Comparison of ENCODE assay signal across 15 mouse cellular contexts in the genomic region with DNA sequence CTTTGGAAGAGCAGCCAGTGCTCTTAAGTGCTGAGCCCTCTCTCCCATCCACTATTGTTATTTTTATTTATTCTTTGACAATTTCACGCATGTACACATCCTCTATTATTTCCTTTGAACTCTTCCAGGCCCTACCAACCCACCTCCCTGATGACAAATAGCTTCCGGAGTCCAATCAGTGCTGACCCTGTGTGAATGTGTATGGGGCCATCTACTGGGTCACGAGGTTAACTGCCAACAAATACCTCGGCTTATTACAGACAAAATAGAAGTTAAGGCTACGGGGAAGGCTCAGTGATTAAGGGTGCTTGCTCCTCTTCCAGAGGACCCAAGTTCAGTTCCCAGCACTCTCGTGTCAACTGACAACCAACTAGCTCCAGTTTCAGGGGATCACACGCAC.
A peak's percentile ranks its signal among the peaks of the same experiment; 100 is the strongest.
DNase-seq lines count a peak whose midpoint lies in the region; ATAC-seq and TF ChIP-seq lines count a peak whose summit lies in the region.
"Had no signal": no experiment of that assay in that cellular context is flagged by ENCODE, and none has a peak within 500 bp of the region (broad histone marks: within the 10 kb centered on the region; RNA-seq: fewer than 3 reads in every experiment).

No protein-coding gene starts in this region.

- TF ChIP-seq RAD21 in MEL (IDR thresholded peaks at IDR 0.05; ENCODE audit: low read depth, low read length), result peak; percentile 13

- H3K9me3 ChIP-seq in liver, postnatal 0 days (ENCODE audit: low read length), result no peaks in the 10 kb centered on the region
- H3K9me3 ChIP-seq in liver, embryonic 11.5 days (ENCODE audit: control insufficient read depth, low read length), result no peaks in the 10 kb centered on the region
- H3K9me3 ChIP-seq in MEL (replicated peaks; ENCODE audit: insufficient read depth, low read length), result no peaks in the 10 kb centered on the region
- H3K9me3 ChIP-seq: embryonic facial prominence, embryonic 15.5 days; hindbrain, embryonic 12.5 days; midbrain, embryonic 12.5 days; neural tube, embryonic 13.5 days had no signal

- peak; percentile 52 for TF ChIP-seq CTCF in heart, adult 2 months (IDR thresholded peaks at IDR 0.05)
- peak; percentile 34; the same call in 1 of the 2 replicates for TF ChIP-seq CTCF in liver, postnatal 0 days (IDR thresholded peaks at IDR 0.05; ENCODE audit: low read depth)
- TF ChIP-seq CTCF in MEL (IDR thresholded peaks at IDR 0.05 in 2 of 3, conservative IDR thresholded peaks at IDR 0.05 in 1 of 3; ENCODE audit: control insufficient read depth in 1 of 3, insufficient read depth in 1 of 3, low read depth in 2 of 3, low read length in 3 of 3, poor library complexity in 1 of 3, severe bottlenecking in 1 of 3), result no peak

- H3K4me2 ChIP-seq in liver, postnatal 0 days (ENCODE audit: low read depth, low read length), result no peak overlapping the region
- no peak overlapping the region for H3K4me2 ChIP-seq in liver, embryonic 11.5 days
- H3K4me2 ChIP-seq: embryonic facial prominence, embryonic 15.5 days; hindbrain, embryonic 12.5 days; midbrain, embryonic 12.5 days; neural tube, embryonic 13.5 days had no signal

- no peak for TF ChIP-seq POLR2A in heart, adult 2 months (IDR thresholded peaks at IDR 0.05; ENCODE audit: insufficient read depth, low read depth, low read length)
- TF ChIP-seq POLR2A in MEL (IDR thresholded peaks at IDR 0.05; ENCODE audit: control insufficient read depth in 1 of 2, insufficient read depth in 1 of 2, low read depth in 1 of 2, low read length in 2 of 2, poor library complexity in 1 of 2), result no peak

- no peak overlapping the region for H3K9ac ChIP-seq in heart, adult 2 months (ENCODE audit: low read depth, low read length)
- no peak overlapping the region for H3K9ac ChIP-seq in liver, postnatal 0 days (replicated peaks)
- H3K9ac ChIP-seq in liver, embryonic 11.5 days (ENCODE audit: low read depth, low read length), result no peak overlapping the region
- no peak overlapping the region for H3K9ac ChIP-seq in MEL (ENCODE audit: control insufficient read depth, low read depth, low read length, poor library complexity, severe bottlenecking)
- H3K9ac ChIP-seq: embryonic facial prominence, embryonic 15.5 days; hindbrain, embryonic 12.5 days; liver, embryonic 14.5 days; midbrain, embryonic 12.5 days; neural tube, embryonic 13.5 days had no signal

- H3K4me1 ChIP-seq in heart, adult 2 months (ENCODE audit: control insufficient read depth, insufficient read depth, low read length), result no peaks in the 10 kb centered on the region
- H3K4me1 ChIP-seq in liver, postnatal 0 days (ENCODE audit: insufficient read depth), result no peaks in the 10 kb centered on the region
- H3K4me1 ChIP-seq in liver, embryonic 11.5 days (replicated peaks; ENCODE audit: control insufficient read depth, insufficient read depth, low read length), result no peaks in the 10 kb centered on the region
- no peaks in the 10 kb centered on the region for H3K4me1 ChIP-seq in MEL (ENCODE audit: control insufficient read depth in 1 of 2, insufficient read depth in 2 of 2, low read length in 2 of 2)
- H3K4me1 ChIP-seq: embryonic facial prominence, embryonic 15.5 days; hindbrain, embryonic 12.5 days; midbrain, embryonic 12.5 days; neural tube, embryonic 13.5 days had no signal

- no peak for TF ChIP-seq EP300 in heart, adult 2 months (IDR thresholded peaks at IDR 0.05; ENCODE audit: insufficient read depth, low read depth, low read length)
- no peak for TF ChIP-seq EP300 in liver, postnatal 0 days (IDR thresholded peaks at IDR 0.05; ENCODE audit: low read depth)
- no peak for TF ChIP-seq EP300 in MEL (IDR thresholded peaks at IDR 0.05; ENCODE audit: low read depth in 1 of 2, low read length in 2 of 2)

- no peak for DNase-seq in heart, adult 2 months
- DNase-seq in heart, postnatal 36 days, result no peak
- DNase-seq in liver, postnatal 0 days, result no peak
- no peak for DNase-seq in liver, embryonic 11.5 days (ENCODE audit: low spot score)
- no peak for DNase-seq in MEL (ENCODE audit: low read depth, low spot score)
- DNase-seq in cerebellum, postnatal 25 days, result no peak
- DNase-seq in thymus, postnatal 10 days (ENCODE audit: low spot score in 2 of 2), result no peak
- DNase-seq: adrenal gland, postnatal 14 days; cerebellum, postnatal 10 days; spleen, adult 18-20 months had no signal

- H3K4me3 ChIP-seq in heart, adult 2 months, result no peak overlapping the region
- H3K4me3 ChIP-seq in liver, postnatal 0 days (ENCODE audit: low read depth, low read length), result no peak overlapping the region
- no peak overlapping the region for H3K4me3 ChIP-seq in liver, embryonic 11.5 days (ENCODE audit: low read depth, low read length)
- H3K4me3 ChIP-seq in MEL (ENCODE audit: control insufficient read depth in 1 of 2, insufficient read depth in 1 of 2, low read depth in 2 of 2, low read length in 2 of 2), result no peak overlapping the region
- H3K4me3 ChIP-seq: embryonic facial prominence, embryonic 15.5 days; hindbrain, embryonic 12.5 days; midbrain, embryonic 12.5 days; neural tube, embryonic 13.5 days had no signal

- no peak overlapping the region for H3K27ac ChIP-seq in heart, adult 2 months
- no peak overlapping the region for H3K27ac ChIP-seq in liver, postnatal 0 days (ENCODE audit: low read depth)
- no peak overlapping the region for H3K27ac ChIP-seq in liver, embryonic 11.5 days (ENCODE audit: low read depth, low read length)
- no peak overlapping the region for H3K27ac ChIP-seq in MEL (ENCODE audit: control insufficient read depth, low read depth, low read length)
- H3K27ac ChIP-seq: embryonic facial prominence, embryonic 15.5 days; hindbrain, embryonic 12.5 days; liver, embryonic 14.5 days; midbrain, embryonic 12.5 days; neural tube, embryonic 13.5 days had no signal

- 48% methylated on average over 7 of the region's 7 CpGs for WGBS in heart, adult 2 months
- 52% methylated on average over 7 of the region's 7 CpGs for WGBS in liver, postnatal 0 days (ENCODE audit: insufficient replicate concordance)
- 55% methylated on average over 7 of the region's 7 CpGs for WGBS in liver, embryonic 11.5 days

- no peak for ATAC-seq in liver, postnatal 0 days
- no peak for ATAC-seq in liver, embryonic 11.5 days (replicated peaks; ENCODE audit: low FRiP score)

- H3K79me2 ChIP-seq in heart, adult 2 months (replicated peaks; ENCODE audit: control insufficient read depth, insufficient read depth, low read length), result no peaks in the 10 kb centered on the region
- no peaks in the 10 kb centered on the region for H3K79me2 ChIP-seq in MEL (ENCODE audit: control insufficient read depth, insufficient read depth, low read length, poor library complexity)

- H3K27me3 ChIP-seq in heart, adult 2 months (ENCODE audit: control insufficient read depth, insufficient read depth, low read length), result no peaks in the 10 kb centered on the region
- no peaks in the 10 kb centered on the region for H3K27me3 ChIP-seq in liver, postnatal 0 days (ENCODE audit: insufficient read depth, low read length)
- H3K27me3 ChIP-seq in liver, embryonic 11.5 days (replicated peaks; ENCODE audit: control insufficient read depth, insufficient read depth, low read length), result no peaks in the 10 kb centered on the region
- peaks cover 0 to 6% of the 10 kb centered on the region in 2 experiments; a peak in 2 of 4 replicates for H3K27me3 ChIP-seq in MEL (ENCODE audit: control insufficient read depth in 1 of 2, insufficient read depth in 2 of 2, low read length in 2 of 2)
- H3K27me3 ChIP-seq: embryonic facial prominence, embryonic 15.5 days; hindbrain, embryonic 12.5 days; midbrain, embryonic 12.5 days; neural tube, embryonic 13.5 days had no signal

- intact Hi-C loops in heart, adult 2 months (cut with DNase I), result no loop called here
- intact Hi-C loops in heart, postnatal 36 days (cut with DNase I), result loop anchor here (2.0 to 5.0 kb wide), 2 partner anchors 310 to 348 kb away; no protein-coding TSS in a partner anchor

- no peaks in the 10 kb centered on the region for H3K36me3 ChIP-seq in heart, adult 2 months (ENCODE audit: control insufficient read depth, insufficient read depth, low read length)
- H3K36me3 ChIP-seq in liver, postnatal 0 days (replicated peaks; ENCODE audit: insufficient read depth, low read length), result no peaks in the 10 kb centered on the region
- H3K36me3 ChIP-seq in liver, embryonic 11.5 days (ENCODE audit: control insufficient read depth, insufficient read depth, low read length), result no peaks in the 10 kb centered on the region
- H3K36me3 ChIP-seq in MEL (ENCODE audit: control insufficient read depth in 1 of 2, insufficient read depth in 2 of 2, low read length in 2 of 2), result no peaks in the 10 kb centered on the region
- H3K36me3 ChIP-seq: embryonic facial prominence, embryonic 15.5 days; hindbrain, embryonic 12.5 days; midbrain, embryonic 12.5 days; neural tube, embryonic 13.5 days had no signal

TF ChIP-seq in MEL, 35 proteins besides CTCF, POLR2A, EP300 and RAD21:
- TF ChIP-seq ZMIZ1 (IDR thresholded peaks at IDR 0.05; ENCODE audit: low read depth, low read length) (no peak), SMC3 (IDR thresholded peaks at IDR 0.05; ENCODE audit: low read depth, low read length) (peak; percentile 32), MYC (IDR thresholded peaks at IDR 0.05; ENCODE audit: low read depth, low read length) (no peak), ELF1 (IDR thresholded peaks at IDR 0.05; ENCODE audit: low read depth, low read length) (no peak)
TF ChIP-seq in MEL: peak in this region for 1.

Comparison
In these comparisons a context has a peak if more than half of its experiments do, and no peak if none do; other contexts are left out.
1. CTCF ChIP-seq: peak in heart, adult 2 months (single experiment) and liver, postnatal 0 days (single experiment); none in MEL (0 of 3).